Mouse (Mus musculus) liver, embryonic 12.5 days (tissue): ENCODE data around the gene Tex9. TPM values are rescaled to one million over a fixed set of nuclear protein-coding genes. Genes with fewer than 3 reads are reported as not detected.

ENCODE experiments used
- ATAC-seq: fragments of 200-750 bp; cut with Nextera tagmentation; 2 replicates; pipeline ENCODE4 v1.8.0; 2017; ENCODE audit warnings: moderate number of reproducible peaks, mild to moderate bottlenecking, moderate library complexity
- H3K27ac ChIP-seq: fragments of 300-500 bp; sonication (generic); 2 replicates; pipeline ENCODE4 v1.5.1; 2016; ENCODE audit warnings: mild to moderate bottlenecking
- H3K27me3 ChIP-seq: fragments of 300-500 bp; sonication (generic); replicated peaks from 2 replicates; pipeline ENCODE4 v1.6.1; 2016; ENCODE audit warnings: mild to moderate bottlenecking, moderate library complexity
- H3K36me3 ChIP-seq: fragments of 300-500 bp; sonication (generic); 2 replicates; pipeline ENCODE4 v1.6.1; 2016; ENCODE audit warnings: mild to moderate bottlenecking, moderate library complexity
- H3K4me1 ChIP-seq: fragments of 300-500 bp; sonication (generic); 2 replicates; pipeline ENCODE4 v1.6.1; 2016
- H3K4me2 ChIP-seq: fragments of 300-500 bp; sonication (generic); 2 replicates; pipeline ENCODE4 v1.6.1; 2016; ENCODE audit warnings: mild to moderate bottlenecking, moderate library complexity
- H3K4me3 ChIP-seq: fragments of 300-500 bp; sonication (generic); 2 replicates; pipeline ENCODE4 v1.5.1; 2016; ENCODE audit warnings: mild to moderate bottlenecking, moderate library complexity
- H3K9ac ChIP-seq: fragments of 300-500 bp; sonication (generic); 2 replicates; pipeline ENCODE4 v1.6.1; 2016; ENCODE audit warnings: mild to moderate bottlenecking, moderate library complexity
- H3K9me3 ChIP-seq: fragments of 300-500 bp; sonication (generic); replicated peaks from 2 replicates; pipeline ENCODE4 v1.6.1; 2016; ENCODE audit warnings: mild to moderate bottlenecking, moderate library complexity
- WGBS: fragments of 180-500 bp; shearing (Covaris S2); methylation state at CpG from one replicate; pipeline ENCODE4 v1.1.7; 2016; ENCODE audit not compliant: insufficient replicate concordance; 5-methylcytosine and 5-hydroxymethylcytosine counted together
- polyA plus RNA-seq: library from polyadenylated mRNA; unstranded; fragments of >200 nt; fragmentation: Nextera tagmentation; extraction: Ambion mirVana; gene quantifications from 2 replicates; pipeline ENCODE4 v1.2.1, GENCODE M21; 2016

Gene Tex9
- 9.1 and 11.4 TPM in 2 replicates for polyA plus RNA-seq

GRCm38 (mm10) chr9:72492194-72492565 lies at the start of gene Tex9:
Tex9 (minus strand) TSS chr9:72492212.
- peak within 1 kb of the TSS; percentile 50 for H3K9ac ChIP-seq
- H3K4me3 ChIP-seq, result peak within 1 kb of the TSS; percentile 84
- H3K4me2 ChIP-seq, result peak within 1 kb of the TSS; percentile 94
- peaks cover 38% of the 10 kb centered on the region for H3K4me1 ChIP-seq
- H3K27ac ChIP-seq, result peak within 1 kb of the TSS; percentile 62
- 8% methylated on average over 6 of the region's 6 CpGs for WGBS
- H3K9me3 ChIP-seq, result no peaks in the 10 kb centered on the region
- no peaks in the 10 kb centered on the region for H3K27me3 ChIP-seq
- no peaks in the 10 kb centered on the region for H3K36me3 ChIP-seq
- peak; percentile 44 for ATAC-seq

GRCm38 (mm10) chr9:72537086-72537485 lies 45.1 kb upstream of the Tex9 start:
- H3K4me2 ChIP-seq, result no peak overlapping the region
- no peaks in the 10 kb centered on the region for H3K9me3 ChIP-seq
- ATAC-seq, result no peak
- H3K4me3 ChIP-seq, result no peak overlapping the region
- H3K9ac ChIP-seq, result no peak overlapping the region
- H3K36me3 ChIP-seq, result peaks cover 6% of the 10 kb centered on the region
- 58% methylated on average over 1 of the region's 1 CpGs for WGBS
- no peak overlapping the region for H3K27ac ChIP-seq
- H3K4me1 ChIP-seq, result peaks cover 20% of the 10 kb centered on the region
- H3K27me3 ChIP-seq, result no peaks in the 10 kb centered on the region

- Histone ChIP-seq H3K4me3 (no peak overlapping the region), H3K27ac (no peak overlapping the region), H3K36me3 (peaks cover 3% of the 10 kb centered on the region), H3K27me3 (no peaks in the 10 kb centered on the region), H3K9ac (no peak overlapping the region), H3K4me1 (peaks cover 33% of the 10 kb centered on the region), H3K4me2 (no peak overlapping the region), H3K9me3 (no peaks in the 10 kb centered on the region)
- 79% methylated on average over 3 of the region's 3 CpGs for WGBS
- no peak for ATAC-seq
Observed at GRCm38 (mm10) chr9:72535394-72535793, 43.4 kb upstream of the Tex9 start.

- Histone ChIP-seq H3K27me3 (no peaks in the 10 kb centered on the region), H3K4me2 (no peak overlapping the region), H3K9me3 (no peaks in the 10 kb centered on the region), H3K9ac (no peak overlapping the region), H3K4me1 (peaks cover 34% of the 10 kb centered on the region), H3K27ac (no peak overlapping the region), H3K4me3 (no peak overlapping the region), H3K36me3 (no peaks in the 10 kb centered on the region)
- 92% methylated on average over 2 of the region's 2 CpGs for WGBS
- no peak for ATAC-seq
Observed at GRCm38 (mm10) chr9:72534985-72535384, 43.0 kb upstream of the Tex9 start.

- H3K27me3 ChIP-seq, result no peaks in the 10 kb centered on the region
- H3K27ac ChIP-seq, result peak overlapping the region; percentile 92
- ATAC-seq, result no peak; the same call in 1 of the 2 replicates
- no peaks in the 10 kb centered on the region for H3K36me3 ChIP-seq
- 0% methylated on average over 2 of the region's 2 CpGs for WGBS
- no peaks in the 10 kb centered on the region for H3K9me3 ChIP-seq
- H3K4me3 ChIP-seq, result peak overlapping the region; percentile 96
- H3K4me1 ChIP-seq, result peaks cover 34% of the 10 kb centered on the region
- peak overlapping the region; percentile 95 for H3K9ac ChIP-seq
- peak overlapping the region; percentile 96 for H3K4me2 ChIP-seq
Observed at GRCm38 (mm10) chr9:72533089-72533415, 41.0 kb upstream of the Tex9 start.

- Histone ChIP-seq H3K4me1 (peaks cover 34% of the 10 kb centered on the region), H3K27me3 (no peaks in the 10 kb centered on the region), H3K4me2 (peak overlapping the region; percentile 96), H3K9ac (peak overlapping the region; percentile 95), H3K36me3 (no peaks in the 10 kb centered on the region), H3K9me3 (no peaks in the 10 kb centered on the region), H3K27ac (peak overlapping the region; percentile 92), H3K4me3 (peak overlapping the region; percentile 96)
- WGBS, result 1% methylated on average over 55 of the region's 55 CpGs
- ATAC-seq, result peak; percentile 68
Observed at GRCm38 (mm10) chr9:72532381-72533088, 40.5 kb upstream of the Tex9 start.

- H3K4me3 ChIP-seq, result peak within 1 kb of the TSS; percentile 96
- peak within 1 kb of the TSS; percentile 96 for H3K4me2 ChIP-seq
- H3K27me3 ChIP-seq, result no peaks in the 10 kb centered on the region
- 1% methylated on average over 26 of the region's 63 CpGs for WGBS
- ATAC-seq, result peak; percentile 83
- peak within 1 kb of the TSS; percentile 92 for H3K27ac ChIP-seq
- H3K9ac ChIP-seq, result peak within 1 kb of the TSS; percentile 95
- H3K4me1 ChIP-seq, result peaks cover 34% of the 10 kb centered on the region
- no peaks in the 10 kb centered on the region for H3K36me3 ChIP-seq
- no peaks in the 10 kb centered on the region for H3K9me3 ChIP-seq
Observed at GRCm38 (mm10) chr9:72531996-72532380, 40.0 kb upstream of the Tex9 start, which contains the start of gene Rfx7. Rfx7 (plus strand) TSS chr9:72532240.

GRCm38 (mm10) chr9:72531291-72531995 lies 39.4 kb upstream of the Tex9 start:
- H3K9ac ChIP-seq, result peak overlapping the region; percentile 95
- ATAC-seq, result peak; percentile 54
- H3K27ac ChIP-seq, result peak overlapping the region; percentile 92
- H3K9me3 ChIP-seq, result no peaks in the 10 kb centered on the region
- H3K36me3 ChIP-seq, result no peaks in the 10 kb centered on the region
- peak overlapping the region; percentile 96 for H3K4me3 ChIP-seq
- H3K4me1 ChIP-seq, result peaks cover 34% of the 10 kb centered on the region
- H3K27me3 ChIP-seq, result no peaks in the 10 kb centered on the region
- H3K4me2 ChIP-seq, result peak overlapping the region; percentile 96
- 6% methylated on average over 35 of the region's 35 CpGs for whole genome bisulfite sequencing

- WGBS, result 47% methylated on average over 4 of the region's 4 CpGs
- Histone ChIP-seq H3K4me2 (peak overlapping the region; percentile 96), H3K36me3 (no peaks in the 10 kb centered on the region), H3K27ac (peak overlapping the region; percentile 92), H3K9ac (peak overlapping the region; percentile 95; the same call in 1 of the 2 replicates), H3K27me3 (no peaks in the 10 kb centered on the region), H3K9me3 (no peaks in the 10 kb centered on the region), H3K4me1 (peaks cover 34% of the 10 kb centered on the region), H3K4me3 (peak overlapping the region; percentile 96)
- no peak for ATAC-seq
Observed at GRCm38 (mm10) chr9:72530824-72531223, 38.8 kb upstream of the Tex9 start.

- no peaks in the 10 kb centered on the region for H3K9me3 ChIP-seq
- peak; percentile 43 for ATAC-seq
- no peaks in the 10 kb centered on the region for H3K27me3 ChIP-seq
- H3K36me3 ChIP-seq, result no peaks in the 10 kb centered on the region
- no peak overlapping the region for H3K4me3 ChIP-seq
- 0 out of 2 replicates have a peak overlapping the region, but pooled peaks have one; percentile 10 for H3K27ac ChIP-seq
- 1% methylated on average over 12 of the region's 12 CpGs for WGBS
- H3K4me2 ChIP-seq, result peak overlapping the region; percentile 96
- H3K4me1 ChIP-seq, result peaks cover 34% of the 10 kb centered on the region
- no peak overlapping the region for H3K9ac ChIP-seq
Observed at GRCm38 (mm10) chr9:72530237-72530636, 38.2 kb upstream of the Tex9 start.

- Histone ChIP-seq H3K36me3 (no peaks in the 10 kb centered on the region), H3K4me2 (no peak overlapping the region), H3K9me3 (no peaks in the 10 kb centered on the region), H3K4me1 (peaks cover 14% of the 10 kb centered on the region), H3K27me3 (0 out of 2 replicates have a peak, but pooled peaks cover 3% of the 10 kb centered on the region), H3K4me3 (no peak overlapping the region), H3K27ac (no peak overlapping the region), H3K9ac (no peak overlapping the region)
- 64% methylated on average over 1 of the region's 1 CpGs for WGBS
- no peak for ATAC-seq
Observed at GRCm38 (mm10) chr9:72526091-72526490, 34.1 kb upstream of the Tex9 start.

GRCm38 (mm10) chr9:72520849-72521248 lies 28.8 kb upstream of the Tex9 start:
- no peak overlapping the region for H3K9ac ChIP-seq
- H3K27me3 ChIP-seq, result 0 out of 2 replicates have a peak, but pooled peaks cover 3% of the 10 kb centered on the region
- H3K4me2 ChIP-seq, result no peak overlapping the region
- no peaks in the 10 kb centered on the region for H3K36me3 ChIP-seq
- ATAC-seq, result no peak
- no peaks in the 10 kb centered on the region for H3K9me3 ChIP-seq
- no peaks in the 10 kb centered on the region for H3K4me1 ChIP-seq
- H3K27ac ChIP-seq, result no peak overlapping the region
- no peak overlapping the region for H3K4me3 ChIP-seq
